Mouse (Mus musculus): Measurements from ENCODE around the gene Cdh18. TPM values are rescaled to one million over a fixed set of nuclear protein-coding genes. Genes with fewer than 3 reads are reported as not detected.

The Cdh18 gene
- total and polyA plus RNA-seq, 3 experiments = not detected

GRCm38 (mm10) chr15:23035551-23036207 is 486.9 kb downstream of the Cdh18 start:
- no peaks in the 10 kb centered on the region for H3K79me2 ChIP-seq (ENCODE audit: control insufficient read depth, insufficient read depth, low read length, poor library complexity)
- no peaks in the 10 kb centered on the region for H3K9me3 ChIP-seq (replicated peaks; ENCODE audit: insufficient read depth, low read length)
- no peaks in the 10 kb centered on the region for H3K36me3 ChIP-seq (ENCODE audit: control insufficient read depth in 1 of 2, insufficient read depth in 2 of 2, low read length in 2 of 2)
- H3K4me1 ChIP-seq (ENCODE audit: control insufficient read depth in 1 of 2, insufficient read depth in 2 of 2, low read length in 2 of 2) = no peaks in the 10 kb centered on the region
- H3K9ac ChIP-seq (ENCODE audit: control insufficient read depth, low read depth, low read length, poor library complexity, severe bottlenecking) = no peak overlapping the region
- TF ChIP-seq ZKSCAN1 (IDR thresholded peaks at IDR 0.05; ENCODE audit: low read depth, low read length) (no peak), CTCF (IDR thresholded peaks at IDR 0.05 in 2 of 3, conservative IDR thresholded peaks at IDR 0.05 in 1 of 3; ENCODE audit: control insufficient read depth in 1 of 3, insufficient read depth in 1 of 3, low read depth in 2 of 3, low read length in 3 of 3, poor library complexity in 1 of 3, severe bottlenecking in 1 of 3) (no peak), RAD21 (IDR thresholded peaks at IDR 0.05; ENCODE audit: low read depth, low read length) (no peak), TAL1 (IDR thresholded peaks at IDR 0.05; ENCODE audit: low read length) (no peak), ETS1 (IDR thresholded peaks at IDR 0.05; ENCODE audit: low read depth, low read length) (no peak), GABPA (IDR thresholded peaks at IDR 0.05; ENCODE audit: low read depth, low read length) (no peak), HCFC1 (IDR thresholded peaks at IDR 0.05; ENCODE audit: low read depth, low read length) (no peak), BHLHE40 (IDR thresholded peaks at IDR 0.05; ENCODE audit: borderline replicate concordance, low read depth, low read length) (no peak), NRF1 (IDR thresholded peaks at IDR 0.05; ENCODE audit: insufficient read depth, low read depth, low read length, poor library complexity, severe bottlenecking) (no peak), ZNF384 (IDR thresholded peaks at IDR 0.05; ENCODE audit: low read depth, low read length) (no peak), JUND (IDR thresholded peaks at IDR 0.05; ENCODE audit: low read depth, low read length) (no peak), MAFK (IDR thresholded peaks at IDR 0.05; ENCODE audit: borderline replicate concordance, low read depth, low read length) (no peak), MYC (IDR thresholded peaks at IDR 0.05; ENCODE audit: low read depth, low read length) (no peak), POLR2A (IDR thresholded peaks at IDR 0.05; ENCODE audit: control insufficient read depth in 1 of 2, insufficient read depth in 1 of 2, low read depth in 1 of 2, low read length in 2 of 2, poor library complexity in 1 of 2) (no peak), SMC3 (IDR thresholded peaks at IDR 0.05; ENCODE audit: low read depth, low read length) (no peak), UBTF (IDR thresholded peaks at IDR 0.05; ENCODE audit: borderline replicate concordance, insufficient read depth, low read depth, low read length) (no peak)
- H3K27me3 ChIP-seq (ENCODE audit: control insufficient read depth in 1 of 2, insufficient read depth in 2 of 2, low read length in 2 of 2) = no peaks in the 10 kb centered on the region
- H3K27ac ChIP-seq (ENCODE audit: control insufficient read depth, low read depth, low read length) = no peak overlapping the region
- no peak for DNase-seq (ENCODE audit: low read depth, low spot score)
- no peak overlapping the region for H3K4me3 ChIP-seq (ENCODE audit: control insufficient read depth in 1 of 2, insufficient read depth in 1 of 2, low read depth in 2 of 2, low read length in 2 of 2)

- no peak overlapping the region for H3K27ac ChIP-seq (ENCODE audit: control insufficient read depth, low read depth, low read length)
- no peak overlapping the region for H3K4me3 ChIP-seq (ENCODE audit: control insufficient read depth in 1 of 2, insufficient read depth in 1 of 2, low read depth in 2 of 2, low read length in 2 of 2)
- no peak for DNase-seq (ENCODE audit: low read depth, low spot score)
- no peaks in the 10 kb centered on the region for H3K79me2 ChIP-seq (ENCODE audit: control insufficient read depth, insufficient read depth, low read length, poor library complexity)
- H3K27me3 ChIP-seq (ENCODE audit: control insufficient read depth in 1 of 2, insufficient read depth in 2 of 2, low read length in 2 of 2) = no peaks in the 10 kb centered on the region
- no peaks in the 10 kb centered on the region for H3K9me3 ChIP-seq (replicated peaks; ENCODE audit: insufficient read depth, low read length)
- no peaks in the 10 kb centered on the region for H3K36me3 ChIP-seq (ENCODE audit: control insufficient read depth in 1 of 2, insufficient read depth in 2 of 2, low read length in 2 of 2)
- H3K4me1 ChIP-seq (ENCODE audit: control insufficient read depth in 1 of 2, insufficient read depth in 2 of 2, low read length in 2 of 2) = no peaks in the 10 kb centered on the region
- no peak overlapping the region for H3K9ac ChIP-seq (ENCODE audit: control insufficient read depth, low read depth, low read length, poor library complexity, severe bottlenecking)
- TF ChIP-seq UBTF (IDR thresholded peaks at IDR 0.05; ENCODE audit: borderline replicate concordance, insufficient read depth, low read depth, low read length) = no peak
- no peak for TF ChIP-seq TBP (IDR thresholded peaks at IDR 0.05; ENCODE audit: low read depth, low read length)
- no peak for TF ChIP-seq ETS1 (IDR thresholded peaks at IDR 0.05; ENCODE audit: low read depth, low read length)
- no peak for TF ChIP-seq TCF12 (IDR thresholded peaks at IDR 0.05; ENCODE audit: low read depth, low read length)
- no peak for TF ChIP-seq JUND (IDR thresholded peaks at IDR 0.05; ENCODE audit: low read depth, low read length)
- TF ChIP-seq USF2 (IDR thresholded peaks at IDR 0.05; ENCODE audit: borderline replicate concordance in 1 of 2, insufficient read depth in 1 of 2, low read depth in 1 of 2, low read length in 2 of 2) = no peak
- TF ChIP-seq NRF1 (IDR thresholded peaks at IDR 0.05; ENCODE audit: insufficient read depth, low read depth, low read length, poor library complexity, severe bottlenecking) = no peak
- TF ChIP-seq MEF2A (IDR thresholded peaks at IDR 0.05; ENCODE audit: extremely low read depth, insufficient replicate concordance, low read depth, low read length, poor library complexity, severe bottlenecking) = no peak
Observed at GRCm38 (mm10) chr15:23036208-23037065, 487.6 kb downstream of the Cdh18 start.
